Mouse (Mus musculus): Measurements from ENCODE around the gene Bax. TPM values are rescaled to one million over a fixed set of nuclear protein-coding genes. Genes with fewer than 3 reads are reported as not detected.
A peak's percentile ranks its signal among the peaks of the same experiment; 100 is the strongest.

Bax gene
- polyA plus RNA-seq, 1 experiment from 2014 or later = 142 TPM

GRCm38 (mm10) chr7:45454971-45455370, 11.7 kb downstream of the Bax start:
- no peak overlapping the region for H3K4me3 ChIP-seq (replicated peaks; ENCODE audit: low read length)
- no peak for ATAC-seq (ENCODE audit: insufficient read depth, low FRiP score)
- no peak overlapping the region for H3K4me2 ChIP-seq (ENCODE audit: low read depth, low read length)
- WGBS = 89% methylated on average over 15 of the region's 15 CpGs
- no peaks in the 10 kb centered on the region for H3K27me3 ChIP-seq (ENCODE audit: control insufficient read depth, insufficient read depth, low read length)
- H3K9me3 ChIP-seq (replicated peaks; ENCODE audit: control insufficient read depth, low read length) = no peaks in the 10 kb centered on the region
- H3K4me1 ChIP-seq (ENCODE audit: control insufficient read depth, insufficient read depth, low read length) = peaks cover 15% of the 10 kb centered on the region
- peaks cover 7% of the 10 kb centered on the region; the same call in 1 of the 2 replicates for H3K36me3 ChIP-seq (ENCODE audit: control insufficient read depth, insufficient read depth, low read length)
- H3K27ac ChIP-seq (ENCODE audit: low read length) = no peak overlapping the region
- no peak overlapping the region for H3K9ac ChIP-seq (ENCODE audit: low read length)

GRCm38 (mm10) chr7:45451344-45451982, 15.2 kb downstream of the Bax start:
- Histone ChIP-seq H3K4me1 (ENCODE audit: control insufficient read depth, insufficient read depth, low read length) (no peaks in the 10 kb centered on the region), H3K9me3 (replicated peaks; ENCODE audit: control insufficient read depth, low read length) (no peaks in the 10 kb centered on the region), H3K4me2 (ENCODE audit: low read depth, low read length) (no peak overlapping the region), H3K27me3 (ENCODE audit: control insufficient read depth, insufficient read depth, low read length) (no peaks in the 10 kb centered on the region), H3K4me3 (replicated peaks; ENCODE audit: low read length) (no peak overlapping the region), H3K36me3 (ENCODE audit: control insufficient read depth, insufficient read depth, low read length) (peaks cover 4% of the 10 kb centered on the region; the same call in 1 of the 2 replicates), H3K9ac (ENCODE audit: low read length) (no peak overlapping the region), H3K27ac (ENCODE audit: low read length) (no peak overlapping the region)
- 57% methylated on average over 23 of the region's 23 CpGs for WGBS
- ATAC-seq (ENCODE audit: insufficient read depth, low FRiP score) = peak; percentile 80; the same call in 1 of the 2 replicates

- 91% methylated on average over 1 of the region's 1 CpGs for WGBS
- H3K36me3 ChIP-seq (ENCODE audit: control insufficient read depth, insufficient read depth, low read length) = peaks cover 4% of the 10 kb centered on the region; the same call in 1 of the 2 replicates
These were observed 16.7 kb downstream of the Bax start for GRCm38 (mm10) chr7:45449974-45450373.

GRCm38 (mm10) chr7:45447325-45447990, 19.2 kb downstream of the Bax start:
- Histone ChIP-seq H3K4me3 (replicated peaks; ENCODE audit: low read length) (no peak overlapping the region), H3K27ac (ENCODE audit: low read length) (no peak overlapping the region), H3K36me3 (ENCODE audit: control insufficient read depth, insufficient read depth, low read length) (no peaks in the 10 kb centered on the region), H3K9me3 (replicated peaks; ENCODE audit: control insufficient read depth, low read length) (no peaks in the 10 kb centered on the region), H3K27me3 (ENCODE audit: control insufficient read depth, insufficient read depth, low read length) (no peaks in the 10 kb centered on the region), H3K9ac (ENCODE audit: low read length) (no peak overlapping the region), H3K4me2 (ENCODE audit: low read depth, low read length) (no peak overlapping the region), H3K4me1 (ENCODE audit: control insufficient read depth, insufficient read depth, low read length) (no peaks in the 10 kb centered on the region)
- no peak for ATAC-seq (ENCODE audit: insufficient read depth, low FRiP score)
- 30% methylated on average over 11 of the region's 11 CpGs for WGBS

More at GRCm38 (mm10) chr7:45449974-45450373, 16.7 kb downstream of the Bax start:
- Histone ChIP-seq H3K27ac (ENCODE audit: low read length) (no peak overlapping the region), H3K9me3 (replicated peaks; ENCODE audit: control insufficient read depth, low read length) (no peaks in the 10 kb centered on the region), H3K4me1 (ENCODE audit: control insufficient read depth, insufficient read depth, low read length) (no peaks in the 10 kb centered on the region), H3K27me3 (ENCODE audit: control insufficient read depth, insufficient read depth, low read length) (no peaks in the 10 kb centered on the region), H3K4me2 (ENCODE audit: low read depth, low read length) (no peak overlapping the region), H3K4me3 (replicated peaks; ENCODE audit: low read length) (no peak overlapping the region), H3K9ac (ENCODE audit: low read length) (no peak overlapping the region)
- no peak for ATAC-seq (ENCODE audit: insufficient read depth, low FRiP score)

GRCm38 (mm10) chr7:45446589-45446988, 20.1 kb downstream of the Bax start:
- H3K27ac ChIP-seq (ENCODE audit: low read length) = no peak overlapping the region
- no peak for ATAC-seq (ENCODE audit: insufficient read depth, low FRiP score)
- no peaks in the 10 kb centered on the region for H3K9me3 ChIP-seq (replicated peaks; ENCODE audit: control insufficient read depth, low read length)
- H3K9ac ChIP-seq (ENCODE audit: low read length) = no peak overlapping the region
- H3K36me3 ChIP-seq (ENCODE audit: control insufficient read depth, insufficient read depth, low read length) = no peaks in the 10 kb centered on the region
- H3K27me3 ChIP-seq (ENCODE audit: control insufficient read depth, insufficient read depth, low read length) = no peaks in the 10 kb centered on the region
- no peak overlapping the region for H3K4me2 ChIP-seq (ENCODE audit: low read depth, low read length)
- H3K4me1 ChIP-seq (ENCODE audit: control insufficient read depth, insufficient read depth, low read length) = no peaks in the 10 kb centered on the region
- no peak overlapping the region for H3K4me3 ChIP-seq (replicated peaks; ENCODE audit: low read length)

GRCm38 (mm10) chr7:45443526-45444420, 22.9 kb downstream of the Bax start:
- Histone ChIP-seq H3K9me3 (replicated peaks; ENCODE audit: control insufficient read depth, low read length) (no peaks in the 10 kb centered on the region), H3K4me2 (ENCODE audit: low read depth, low read length) (no peak overlapping the region), H3K4me3 (replicated peaks; ENCODE audit: low read length) (no peak overlapping the region), H3K27ac (ENCODE audit: low read length) (no peak overlapping the region), H3K4me1 (ENCODE audit: control insufficient read depth, insufficient read depth, low read length) (no peaks in the 10 kb centered on the region), H3K36me3 (ENCODE audit: control insufficient read depth, insufficient read depth, low read length) (no peaks in the 10 kb centered on the region), H3K27me3 (ENCODE audit: control insufficient read depth, insufficient read depth, low read length) (no peaks in the 10 kb centered on the region), H3K9ac (ENCODE audit: low read length) (no peak overlapping the region)
- no peak for ATAC-seq (ENCODE audit: insufficient read depth, low FRiP score)
- 76% methylated on average over 22 of the region's 22 CpGs for WGBS

GRCm38 (mm10) chr7:45437521-45438276, 29.0 kb downstream of the Bax start, which contains the start of gene Ruvbl2:
Ruvbl2 (minus strand) TSS chr7:45438096.
- no peak within 1 kb of the TSS for H3K4me3 ChIP-seq (replicated peaks; ENCODE audit: low read length)
- H3K27me3 ChIP-seq (ENCODE audit: control insufficient read depth, insufficient read depth, low read length) = no peaks in the 10 kb centered on the region
- no peak for ATAC-seq (ENCODE audit: insufficient read depth, low FRiP score)
- peak within 1 kb of the TSS; percentile 36 for H3K4me2 ChIP-seq (ENCODE audit: low read depth, low read length)
- WGBS = 26% methylated on average over 19 of the region's 19 CpGs
- peaks cover 35% of the 10 kb centered on the region for H3K4me1 ChIP-seq (ENCODE audit: control insufficient read depth, insufficient read depth, low read length)
- H3K27ac ChIP-seq (ENCODE audit: low read length) = no peak within 1 kb of the TSS
- H3K9me3 ChIP-seq (replicated peaks; ENCODE audit: control insufficient read depth, low read length) = no peaks in the 10 kb centered on the region
- H3K36me3 ChIP-seq (ENCODE audit: control insufficient read depth, insufficient read depth, low read length) = no peaks in the 10 kb centered on the region
- H3K9ac ChIP-seq (ENCODE audit: low read length) = peak within 1 kb of the TSS; percentile 53; the same call in 1 of the 2 replicates

- no peak for ATAC-seq (ENCODE audit: insufficient read depth, low FRiP score)
- Histone ChIP-seq H3K27me3 (ENCODE audit: control insufficient read depth, insufficient read depth, low read length) (no peaks in the 10 kb centered on the region), H3K9me3 (replicated peaks; ENCODE audit: control insufficient read depth, low read length) (no peaks in the 10 kb centered on the region), H3K27ac (ENCODE audit: low read length) (no peak overlapping the region), H3K9ac (ENCODE audit: low read length) (peak overlapping the region; percentile 53; the same call in 1 of the 2 replicates), H3K4me2 (ENCODE audit: low read depth, low read length) (peak overlapping the region; percentile 36; the same call in 1 of the 2 replicates), H3K4me3 (replicated peaks; ENCODE audit: low read length) (no peak overlapping the region), H3K36me3 (ENCODE audit: control insufficient read depth, insufficient read depth, low read length) (no peaks in the 10 kb centered on the region), H3K4me1 (ENCODE audit: control insufficient read depth, insufficient read depth, low read length) (peaks cover 37% of the 10 kb centered on the region)
- WGBS = 48% methylated on average over 6 of the region's 6 CpGs
These were observed 29.7 kb downstream of the Bax start for GRCm38 (mm10) chr7:45437046-45437445.

All from stomach, embryonic 16.5 days (tissue).